Mouse (Mus musculus) thymus, adult 2 months (tissue): Measurements from ENCODE around the gene Phxr2. TPM values are rescaled to one million over a fixed set of nuclear protein-coding genes. Genes with fewer than 3 reads are reported as not detected.

Experiments
- DNase-seq: peaks from one replicate; pipeline ENCODE4 v3.0.0; 2021
- H3K27ac ChIP-seq: fragments of 200-500 bp; 2 replicates; pipeline ENCODE4 v1.5.1; 2012; ENCODE audit warnings: low read length, control low read depth; ENCODE audit not compliant: control insufficient read depth, insufficient read depth
- H3K27me3 ChIP-seq: fragments of 200-500 bp; 2 replicates; pipeline ENCODE4 v1.6.1; 2012; ENCODE audit warnings: mild to moderate bottlenecking, low read length, moderate library complexity, mixed read lengths; ENCODE audit not compliant: control insufficient read depth, insufficient read depth
- H3K36me3 ChIP-seq: fragments of 200-500 bp; 2 replicates; pipeline ENCODE4 v1.6.1; 2012; ENCODE audit warnings: mild to moderate bottlenecking, low read length, moderate library complexity; ENCODE audit not compliant: control insufficient read depth, insufficient read depth
- H3K4me1 ChIP-seq: fragments of 200-500 bp; replicated peaks from 2 replicates; pipeline ENCODE4 v1.6.1; 2012; ENCODE audit warnings: low read length; ENCODE audit not compliant: control insufficient read depth, insufficient read depth
- H3K4me3 ChIP-seq: fragments of 200-500 bp; 2 replicates; pipeline ENCODE4 v1.5.1; 2012; ENCODE audit warnings: mild to moderate bottlenecking, low read length, control low read depth, moderate library complexity; ENCODE audit not compliant: control insufficient read depth, insufficient read depth
- CTCF ChIP-seq: fragments of 200-500 bp; IDR thresholded peaks from 2 replicates; pipeline ENCODE4 v1.5.1; 2012; ENCODE audit warnings: mild to moderate bottlenecking, control low read depth, low read length, moderate library complexity, borderline replicate concordance; ENCODE audit not compliant: control insufficient read depth, poor library complexity, insufficient read depth; ENCODE audit errors: extremely low read depth
- POLR2A ChIP-seq: fragments of 200-500 bp; IDR thresholded peaks from 2 replicates; pipeline ENCODE4 v1.6.1; 2012; ENCODE audit warnings: mild to moderate bottlenecking, low read length, control low read depth, moderate library complexity; ENCODE audit not compliant: control insufficient read depth, poor library complexity, insufficient read depth; ENCODE audit errors: extremely low read depth
- WGBS: fragments of 180-500 bp; shearing (Covaris S2); methylation state at CpG from one replicate; pipeline ENCODE4 v1.1.7; 2018; 5-methylcytosine and 5-hydroxymethylcytosine counted together
- polyA plus RNA-seq: library from polyadenylated mRNA; depleted of rRNA; stranded (reverse); fragments of >200 nt; gene quantifications from 2 replicates; pipeline ENCODE4 v1.2.3, GENCODE M21; 2012; rRNA removed

Phxr2 gene
- polyA plus RNA-seq, 1 experiment: 0.74 TPM

- peak; percentile 81 for DNase-seq
- no peaks in the 10 kb centered on the region for H3K27me3 ChIP-seq
- peak; percentile 72; the same call in 1 of the 2 replicates for TF ChIP-seq CTCF
- no peak for TF ChIP-seq POLR2A
- no peak overlapping the region for H3K27ac ChIP-seq
- H3K4me1 ChIP-seq: no peaks in the 10 kb centered on the region
- H3K4me3 ChIP-seq: no peak overlapping the region
- WGBS: 47% methylated on average over 23 of the region's 23 CpGs
- no peaks in the 10 kb centered on the region for H3K36me3 ChIP-seq
Observed at GRCm38 (mm10) chr10:99084397-99085239, 41.5 kb downstream of the Phxr2 start.

- WGBS: 94% methylated on average over 14 of the region's 14 CpGs
- Histone ChIP-seq H3K36me3 (no peaks in the 10 kb centered on the region), H3K27ac (no peak overlapping the region), H3K27me3 (no peaks in the 10 kb centered on the region), H3K4me1 (no peaks in the 10 kb centered on the region), H3K4me3 (no peak overlapping the region)
- DNase-seq: no peak
- TF ChIP-seq CTCF (no peak), POLR2A (no peak)
Observed at GRCm38 (mm10) chr10:99083431-99084003, 42.6 kb downstream of the Phxr2 start.

GRCm38 (mm10) chr10:99081569-99081990 lies 44.5 kb downstream of the Phxr2 start:
- H3K36me3 ChIP-seq: no peaks in the 10 kb centered on the region
- no peak overlapping the region for H3K27ac ChIP-seq
- TF ChIP-seq CTCF: no peak
- no peak for TF ChIP-seq POLR2A
- DNase-seq: no peak
- no peaks in the 10 kb centered on the region for H3K27me3 ChIP-seq
- H3K4me1 ChIP-seq: no peaks in the 10 kb centered on the region
- 41% methylated on average over 10 of the region's 10 CpGs for WGBS
- no peak overlapping the region for H3K4me3 ChIP-seq

- H3K27me3 ChIP-seq: no peaks in the 10 kb centered on the region
- no peak for TF ChIP-seq POLR2A
- TF ChIP-seq CTCF: no peak
- WGBS: 55% methylated on average over 2 of the region's 2 CpGs
- H3K4me1 ChIP-seq: no peaks in the 10 kb centered on the region
- DNase-seq: no peak
- H3K27ac ChIP-seq: no peak overlapping the region
- H3K4me3 ChIP-seq: no peak overlapping the region
- H3K36me3 ChIP-seq: no peaks in the 10 kb centered on the region
Observed at GRCm38 (mm10) chr10:99078621-99079020, 47.5 kb downstream of the Phxr2 start.

DNA sequence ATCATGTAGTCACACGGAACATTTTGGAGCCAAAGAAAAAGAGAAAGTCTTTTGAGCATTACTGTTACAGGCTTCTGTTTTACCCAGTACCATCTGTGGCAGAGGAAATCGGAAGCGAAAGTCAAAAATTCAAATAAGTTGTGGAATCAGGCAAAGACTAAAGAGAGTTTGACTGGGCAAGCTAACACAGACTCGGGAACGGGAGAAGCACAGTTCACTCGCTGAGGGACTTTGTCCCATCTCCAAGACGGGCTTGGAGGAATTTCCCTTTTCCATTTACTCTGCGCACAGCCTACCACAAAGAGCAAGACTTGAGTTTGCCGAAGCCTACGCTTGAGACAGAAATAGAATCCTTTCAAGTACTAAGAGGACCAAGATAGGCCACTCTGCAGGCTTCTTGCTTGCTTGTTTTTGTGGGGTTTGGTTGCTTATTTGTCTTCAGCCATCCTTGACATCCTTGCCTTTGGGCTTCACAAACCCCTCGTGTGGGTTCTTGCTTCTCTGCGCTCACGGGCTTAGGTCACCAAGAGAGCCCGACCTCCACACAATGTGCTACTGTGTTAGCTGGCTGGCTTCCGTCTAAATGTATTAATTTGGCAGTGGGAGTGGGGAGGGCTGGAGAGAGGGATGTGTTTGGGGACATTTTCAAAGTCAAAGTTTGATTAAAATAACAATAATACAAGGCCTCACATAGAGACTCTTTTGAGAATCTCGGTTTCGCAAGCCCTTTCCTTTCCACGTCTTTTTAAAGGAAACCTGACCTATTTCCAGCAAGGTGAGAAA lies 49.8 kb downstream of the Phxr2 start:
- no peak for DNase-seq
- Histone ChIP-seq H3K27me3 (no peaks in the 10 kb centered on the region), H3K4me3 (no peak overlapping the region), H3K27ac (no peak overlapping the region), H3K36me3 (no peaks in the 10 kb centered on the region), H3K4me1 (no peaks in the 10 kb centered on the region)
- TF ChIP-seq POLR2A (no peak), CTCF (no peak)
- WGBS: 94% methylated on average over 18 of the region's 18 CpGs

Other genes with a start within 250 kb of the Phxr2 start
- gene Atp2b1, start 211.9 kb downstream of the Phxr2 start, polyA plus RNA-seq: 12.0 and 12.5 TPM in 2 replicates
- 11.0 and 11.4 TPM in 2 replicates for gene Poc1b, start 19.3 kb downstream of the Phxr2 start, polyA plus RNA-seq
- 4.2 and 4.6 TPM in 2 replicates for gene Galnt4, start 18.2 kb downstream of the Phxr2 start, polyA plus RNA-seq
- gene Dusp6, start 136.9 kb upstream of the Phxr2 start, polyA plus RNA-seq: 43.9 and 46.1 TPM in 2 replicates